Mouse (Mus musculus) CH12.LX (cell line): ENCODE results near the gene Shc2. TPM values are rescaled to one million over a fixed set of nuclear protein-coding genes. Genes with fewer than 3 reads are reported as not detected.

Experiments used
- DNase-seq: peaks from one replicate; pipeline ENCODE4 v3.0.0-alpha.2; 2013; ENCODE audit errors: extremely low read depth
- H3K27ac ChIP-seq: 2 replicates; pipeline ENCODE4 v1.5.1; 2012; ENCODE audit warnings: low read depth, mild to moderate bottlenecking, control low read depth, moderate library complexity; ENCODE audit not compliant: insufficient read depth
- H3K27me3 ChIP-seq: replicated peaks from 2 replicates; pipeline ENCODE3; 2012; ENCODE audit warnings: inconsistent platforms
- H3K36me3 ChIP-seq, 2 experiments: replicated peaks in 1 of 2; 2 replicates each; pipeline versions ENCODE3 to v1.6.1; 2012; ENCODE audit warnings: inconsistent platforms in 1 of 2, low read length in 1 of 2, mild to moderate bottlenecking in 1 of 2, mixed read lengths in 1 of 2, moderate library complexity in 1 of 2; ENCODE audit not compliant: control insufficient read depth in 1 of 2, insufficient read depth in 1 of 2
- H3K4me1 ChIP-seq, 2 experiments: 2 replicates each; pipeline ENCODE4 v1.6.1; 2012; ENCODE audit warnings: inconsistent platforms in 1 of 2, moderate library complexity in 1 of 2; ENCODE audit not compliant: insufficient read depth in 2 of 2, control insufficient read depth in 1 of 2
- H3K4me2 ChIP-seq: 2 replicates; pipeline ENCODE4 v1.6.1; 2012; ENCODE audit warnings: low read depth, mild to moderate bottlenecking, control low read depth; ENCODE audit not compliant: poor library complexity, insufficient read depth, severe bottlenecking
- H3K4me3 ChIP-seq, 3 experiments: fragments of 150-350 bp in 1 of 3; sonication (generic) in 1 of 3; replicated peaks in 1 of 3; 2 replicates each; pipeline versions ENCODE3 to v1.5.1; 2011 to 2012; ENCODE audit warnings: low read depth in 2 of 3, low read length in 2 of 3, mild to moderate bottlenecking in 2 of 3, moderate library complexity in 2 of 3, control low read depth in 1 of 3, improper control_type of control experiment in 1 of 3, inconsistent platforms in 1 of 3, mixed read lengths in 1 of 3; ENCODE audit not compliant: poor library complexity in 1 of 3
- H3K79me2 ChIP-seq: replicated peaks from 2 replicates; pipeline ENCODE4 v1.6.1; 2012; ENCODE audit warnings: mild to moderate bottlenecking, moderate library complexity; ENCODE audit not compliant: control insufficient read depth, poor library complexity, insufficient read depth, severe bottlenecking; ENCODE audit errors: extremely low read depth
- H3K9ac ChIP-seq: 2 replicates; pipeline ENCODE4 v1.6.1; 2012; ENCODE audit warnings: low read depth, mild to moderate bottlenecking, control low read depth, moderate library complexity; ENCODE audit not compliant: insufficient read depth
- H3K9me3 ChIP-seq: replicated peaks from 2 replicates; pipeline ENCODE3; 2012; ENCODE audit warnings: low read length, inconsistent platforms, mixed read lengths
- BHLHE40 ChIP-seq: IDR thresholded peaks from 2 replicates; pipeline ENCODE4 v1.6.1; 2011; ENCODE audit warnings: mild to moderate bottlenecking, low read depth, low read length, improper control_type of control experiment
- CHD1 ChIP-seq: IDR thresholded peaks from 2 replicates; pipeline ENCODE4 v1.6.1; 2012; ENCODE audit warnings: low read depth, low read length, improper control_type of control experiment, inconsistent platforms
- CTCF ChIP-seq, 2 experiments: IDR thresholded peaks in 1 of 2; conservative IDR thresholded peaks in 1 of 2; 2 replicates each; pipeline ENCODE4 v1.5.1; 2011 to 2012; ENCODE audit warnings: low read depth in 2 of 2, low read length in 2 of 2, improper control_type of control experiment in 1 of 2, inconsistent platforms in 1 of 2, mild to moderate bottlenecking in 1 of 2, moderate library complexity in 1 of 2
- EP300 ChIP-seq: IDR thresholded peaks from 2 replicates; pipeline ENCODE4 v1.6.1; 2011; ENCODE audit warnings: low read length, improper control_type of control experiment
- ETS1 ChIP-seq: conservative IDR thresholded peaks from 2 replicates; pipeline ENCODE4 v1.6.1; 2012; ENCODE audit warnings: low read depth, mild to moderate bottlenecking, inconsistent platforms, low read length, improper control_type of control experiment, moderate library complexity
- GABPA ChIP-seq: IDR thresholded peaks from 2 replicates; pipeline ENCODE4 v1.6.1; 2012; ENCODE audit warnings: low read depth, low read length, improper control_type of control experiment, inconsistent platforms; ENCODE audit not compliant: insufficient replicate concordance
- IRF4 ChIP-seq: IDR thresholded peaks from 2 replicates; pipeline ENCODE4 v1.6.1; 2014; ENCODE audit warnings: low read depth, mild to moderate bottlenecking, inconsistent platforms, low read length, improper control_type of control experiment
- KAT2A ChIP-seq: IDR thresholded peaks from 2 replicates; pipeline ENCODE4 v1.6.1; 2012; ENCODE audit warnings: low read length, improper control_type of control experiment, inconsistent platforms; ENCODE audit not compliant: insufficient replicate concordance
- MAX ChIP-seq: IDR thresholded peaks from 2 replicates; pipeline ENCODE4 v1.6.1; 2011; ENCODE audit warnings: low read length, improper control_type of control experiment
- MAZ ChIP-seq: IDR thresholded peaks from 2 replicates; pipeline ENCODE4 v1.6.1; 2012; ENCODE audit warnings: low read depth, mild to moderate bottlenecking, inconsistent platforms, low read length, improper control_type of control experiment, moderate library complexity
- MEF2A ChIP-seq: IDR thresholded peaks from 2 replicates; pipeline ENCODE4 v1.6.1; 2014; ENCODE audit warnings: low read depth, mild to moderate bottlenecking, inconsistent platforms, low read length, improper control_type of control experiment, borderline replicate concordance
- MXI1 ChIP-seq: IDR thresholded peaks from 2 replicates; pipeline ENCODE4 v1.6.1; 2011; ENCODE audit warnings: mild to moderate bottlenecking, low read depth, low read length, improper control_type of control experiment
- NELFE ChIP-seq: IDR thresholded peaks from 2 replicates; pipeline ENCODE4 v1.6.1; 2011; ENCODE audit warnings: low read depth, low read length, improper control_type of control experiment
- PAX5 ChIP-seq: IDR thresholded peaks from 2 replicates; pipeline ENCODE4 v1.6.1; 2012; ENCODE audit warnings: low read length, inconsistent platforms, mixed read lengths
- RAD21 ChIP-seq: IDR thresholded peaks from 2 replicates; pipeline ENCODE4 v1.6.1; 2011; ENCODE audit warnings: low read depth, mild to moderate bottlenecking, low read length, improper control_type of control experiment, moderate library complexity
- TBP ChIP-seq: conservative IDR thresholded peaks from 2 replicates; pipeline ENCODE4 v1.6.1; 2011; ENCODE audit warnings: low read depth, low read length, improper control_type of control experiment
- ZC3H11A ChIP-seq: IDR thresholded peaks from 2 replicates; pipeline ENCODE4 v1.6.1; 2012; ENCODE audit warnings: low read depth, mild to moderate bottlenecking, inconsistent platforms, low read length, improper control_type of control experiment
- ZMIZ1 ChIP-seq: IDR thresholded peaks from 2 replicates; pipeline ENCODE4 v1.6.1; 2012; ENCODE audit warnings: low read depth, mild to moderate bottlenecking, inconsistent platforms, low read length, improper control_type of control experiment
- ZNF384 ChIP-seq: IDR thresholded peaks from 2 replicates; pipeline ENCODE4 v1.6.1; 2012; ENCODE audit warnings: low read depth, low read length, improper control_type of control experiment, inconsistent platforms
- dilution Hi-C: fragments of 300-500 bp; cut with MboI; formaldehyde crosslinking; loops from 2 replicates; pipeline ENCODE4 v1.14.3; 2020; ENCODE audit warnings: low sequenced_read_pairs; ENCODE audit not compliant: extremely low pct_unique_long_range_greater_than_20kb, extremely low pct_ligation_motif_present
- in situ Hi-C: fragments of 300-500 bp; cut with MboI; formaldehyde crosslinking; loops from 3 replicates; pipeline ENCODE4 v1.14.3; 2019; ENCODE audit warnings: low sequenced_read_pairs, low pct_ligation_motif_present, low pct_unique_long_range_greater_than_20kb, mixed read lengths
- polyA plus RNA-seq: library from polyadenylated mRNA; unstranded; fragments of >175 nt; gene quantifications from 2 replicates; pipeline ENCODE4 v1.2.1, GENCODE M21; 2012; ENCODE audit warnings: low read depth; ENCODE audit not compliant: insufficient read length
- total RNA-seq, 2 experiments: library from RNA; depleted of rRNA; stranded (reverse); fragments of 300-350 nt in 1 of 2; fragments of >200 nt in 1 of 2; gene quantifications; 2 replicates each; pipeline ENCODE4 v1.2.3; 2012 to 2014

Shc2 gene
- total and polyA plus RNA-seq, 3 experiments: not detected

DNA sequence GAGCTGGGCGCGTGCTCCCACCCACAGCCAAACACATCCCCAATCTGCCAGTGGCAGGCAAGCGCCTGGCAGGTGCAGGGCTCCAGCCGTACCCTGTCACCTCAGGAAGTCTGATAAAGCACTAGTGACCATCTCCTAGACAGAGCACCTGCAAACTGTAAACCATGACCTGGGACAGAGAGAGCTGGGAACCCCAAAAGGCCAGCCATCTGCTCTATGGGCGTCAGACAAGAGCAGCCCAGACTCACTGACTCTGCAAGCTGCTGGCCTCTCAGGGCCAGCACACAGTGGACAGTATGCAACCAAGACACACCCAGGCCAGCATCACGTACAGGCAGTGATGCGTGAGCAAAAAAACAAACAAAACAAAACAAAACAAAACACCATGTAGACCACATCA lies 58.8 kb downstream of the Shc2 start:
- in situ Hi-C loops (no loop called here), dilution Hi-C loops (no loop called here)
- H3K4me1 ChIP-seq: peaks cover 0 to under 1% of the 10 kb centered on the region in 2 experiments; a peak in 2 of 4 replicates
- H3K36me3 ChIP-seq: no peaks in the 10 kb centered on the region
- H3K27me3 ChIP-seq: peaks cover 45% of the 10 kb centered on the region
- no peaks in the 10 kb centered on the region for H3K79me2 ChIP-seq
- TF ChIP-seq TBP (no peak), ZNF384 (no peak), MAX (no peak), ZC3H11A (no peak), PAX5 (no peak), ZMIZ1 (no peak), RAD21 (no peak), EP300 (no peak), NELFE (no peak), BHLHE40 (no peak), MEF2A (no peak)
- no peak overlapping the region for H3K9ac ChIP-seq
- no peak for DNase-seq
- H3K9me3 ChIP-seq: peaks cover 2% of the 10 kb centered on the region
- no peak overlapping the region for H3K4me2 ChIP-seq
- H3K4me3 ChIP-seq: no peak overlapping the region
- no peak overlapping the region for H3K27ac ChIP-seq

DNA sequence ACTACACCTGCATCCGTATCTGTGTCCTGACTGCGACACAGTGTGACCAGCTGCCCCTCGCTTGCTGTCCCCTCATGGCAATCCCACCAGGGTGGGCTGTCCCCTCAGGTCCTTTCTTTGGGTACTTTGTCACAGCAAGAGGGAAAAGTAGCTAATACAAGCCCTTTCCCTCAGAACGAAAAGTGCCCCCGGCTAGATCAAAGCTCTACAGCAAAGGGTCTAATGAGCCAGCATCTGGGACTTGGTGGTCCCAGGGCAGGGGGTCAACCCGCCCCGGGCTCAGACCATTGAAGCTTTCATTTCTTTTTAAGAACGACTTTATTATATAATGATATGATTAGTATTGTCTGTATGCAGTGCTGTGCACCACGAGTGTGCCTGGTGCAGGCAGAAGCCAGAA lies 59.4 kb downstream of the Shc2 start:
- Histone ChIP-seq H3K9me3 (peaks cover 2% of the 10 kb centered on the region), H3K4me3 (no peak overlapping the region)
- TF ChIP-seq PAX5 (no peak), TBP (no peak), ETS1 (no peak)
- TF ChIP-seq, all 38 proteins: peak for 0
- Histone ChIP-seq H3K27ac (no peak overlapping the region), H3K4me2 (no peak overlapping the region), H3K9ac (no peak overlapping the region), H3K36me3 (no peaks in the 10 kb centered on the region), H3K27me3 (peaks cover 45% of the 10 kb centered on the region), H3K79me2 (no peaks in the 10 kb centered on the region), H3K4me1 (no peaks in the 10 kb centered on the region)
- no peak for DNase-seq
- in situ Hi-C loops (no loop called here), dilution Hi-C loops (no loop called here)

DNA sequence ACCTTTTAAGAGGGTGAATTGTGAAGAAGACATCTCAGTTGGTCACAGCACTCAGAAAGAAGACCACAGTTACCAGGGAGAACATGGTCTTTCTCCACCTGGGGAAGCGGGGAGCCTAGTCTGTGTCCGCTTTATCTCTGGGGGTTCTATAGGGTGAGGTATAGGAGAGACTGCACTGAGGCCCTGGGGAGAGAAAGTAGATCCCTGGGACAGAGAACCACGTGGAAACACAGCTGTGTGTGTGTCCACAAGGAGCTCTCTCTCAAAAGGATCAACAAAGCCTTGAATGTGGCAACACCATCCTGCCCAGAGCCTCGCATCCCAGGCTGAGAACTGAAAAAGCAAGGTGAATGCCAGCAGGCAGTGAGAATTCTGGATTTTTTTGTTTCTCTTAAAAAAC lies 60.3 kb downstream of the Shc2 start:
- H3K4me1 ChIP-seq: no peaks in the 10 kb centered on the region
- in situ Hi-C loops: no loop called here
- DNase-seq: no peak

More for the DNA sequence above, 60.3 kb downstream of the Shc2 start:
- Histone ChIP-seq H3K27me3 (peaks cover 45% of the 10 kb centered on the region), H3K27ac (no peak overlapping the region), H3K79me2 (no peaks in the 10 kb centered on the region), H3K4me3 (no peak overlapping the region), H3K36me3 (no peaks in the 10 kb centered on the region), H3K9ac (no peak overlapping the region), H3K4me2 (no peak overlapping the region), H3K9me3 (peaks cover 2% of the 10 kb centered on the region)
- dilution Hi-C loops: no loop called here
- TF ChIP-seq KAT2A (no peak), IRF4 (no peak), CHD1 (no peak), CTCF (conservative IDR thresholded peaks at IDR 0.05 in 1 of 2, IDR thresholded peaks at IDR 0.05 in 1 of 2; ENCODE audit: low read depth in 2 of 2, low read length in 2 of 2) (no peak), MXI1 (no peak), MAZ (no peak), ETS1 (no peak), NELFE (no peak), GABPA (no peak)
